Mouse (Mus musculus) lung, embryonic 15.5 days (tissue): Measurements from ENCODE around the gene Dennd4c. TPM values are rescaled to one million over a fixed set of nuclear protein-coding genes. Genes with fewer than 3 reads are reported as not detected.

ENCODE experiments used
- ATAC-seq: fragments of 200-750 bp; cut with Nextera tagmentation; 2 replicates; pipeline ENCODE4 v1.8.0; 2017; ENCODE audit warnings: moderate number of reproducible peaks, borderline replicate concordance; ENCODE audit not compliant: low FRiP score, low TSS enrichment; ENCODE audit errors: extremely low read depth
- H3K27ac ChIP-seq: fragments of 300-500 bp; sonication (generic); 2 replicates; pipeline ENCODE4 v1.5.1; 2015; ENCODE audit warnings: moderate library complexity, mild to moderate bottlenecking, inconsistent platforms
- H3K27me3 ChIP-seq: fragments of 300-500 bp; sonication (generic); 2 replicates; pipeline ENCODE4 v1.6.1; 2015; ENCODE audit warnings: inconsistent platforms
- H3K36me3 ChIP-seq: fragments of 300-500 bp; sonication (generic); 2 replicates; pipeline ENCODE4 v1.6.1; 2015; ENCODE audit warnings: inconsistent platforms
- H3K4me1 ChIP-seq: fragments of 300-500 bp; sonication (generic); 2 replicates; pipeline ENCODE4 v1.6.1; 2015; ENCODE audit warnings: inconsistent platforms
- H3K4me2 ChIP-seq: fragments of 300-500 bp; sonication (generic); 2 replicates; pipeline ENCODE4 v1.6.1; 2015; ENCODE audit warnings: inconsistent platforms, mild to moderate bottlenecking, moderate library complexity
- H3K4me3 ChIP-seq: fragments of 300-500 bp; sonication (generic); 2 replicates; pipeline ENCODE4 v1.5.1; 2015; ENCODE audit warnings: mild to moderate bottlenecking, inconsistent platforms
- H3K9ac ChIP-seq: fragments of 300-500 bp; sonication (generic); 2 replicates; pipeline ENCODE4 v1.6.1; 2015; ENCODE audit warnings: inconsistent platforms
- H3K9me3 ChIP-seq: fragments of 300-500 bp; sonication (generic); 2 replicates; pipeline ENCODE4 v1.6.1; 2016; ENCODE audit warnings: inconsistent platforms
- WGBS: fragments of 180-500 bp; shearing (Covaris S2); methylation state at CpG from one replicate; pipeline ENCODE4 v1.1.7; 2015; 5-methylcytosine and 5-hydroxymethylcytosine counted together
- polyA plus RNA-seq: library from polyadenylated mRNA; unstranded; fragments of >200 nt; fragmentation: Nextera tagmentation; extraction: Ambion mirVana; gene quantifications from 2 replicates; pipeline ENCODE4 v1.2.1, GENCODE M21; 2015

The Dennd4c gene
- polyA plus RNA-seq: 7.0 and 7.1 TPM in 2 replicates

- ATAC-seq: peak; percentile 98
- Histone ChIP-seq H3K27ac (peak within 1 kb of the TSS; percentile 92), H3K4me2 (peak within 1 kb of the TSS; percentile 83), H3K27me3 (no peaks in the 10 kb centered on the region), H3K9me3 (no peaks in the 10 kb centered on the region), H3K9ac (peak within 1 kb of the TSS; percentile 92), H3K36me3 (no peaks in the 10 kb centered on the region), H3K4me3 (peak within 1 kb of the TSS; percentile 87), H3K4me1 (peaks cover 17% of the 10 kb centered on the region)
- WGBS: under 1% methylated on average over 77 of the region's 95 CpGs
These were observed at the start of gene Dennd4c for GRCm38 (mm10) chr4:86748336-86749291. Gene Dennd4c (plus strand): TSS chr4:86748555.

GRCm38 (mm10) chr4:86699161-86699865 is 49.0 kb upstream of the Dennd4c start:
- H3K9ac ChIP-seq: no peak overlapping the region
- no peak overlapping the region for H3K27ac ChIP-seq
- no peaks in the 10 kb centered on the region for H3K27me3 ChIP-seq
- no peak overlapping the region for H3K4me2 ChIP-seq
- H3K4me3 ChIP-seq: no peak overlapping the region
- no peaks in the 10 kb centered on the region for H3K9me3 ChIP-seq
- ATAC-seq: no peak
- no peaks in the 10 kb centered on the region for H3K4me1 ChIP-seq
- H3K36me3 ChIP-seq: no peaks in the 10 kb centered on the region
- 69% methylated on average over 5 of the region's 5 CpGs for WGBS

DNA sequence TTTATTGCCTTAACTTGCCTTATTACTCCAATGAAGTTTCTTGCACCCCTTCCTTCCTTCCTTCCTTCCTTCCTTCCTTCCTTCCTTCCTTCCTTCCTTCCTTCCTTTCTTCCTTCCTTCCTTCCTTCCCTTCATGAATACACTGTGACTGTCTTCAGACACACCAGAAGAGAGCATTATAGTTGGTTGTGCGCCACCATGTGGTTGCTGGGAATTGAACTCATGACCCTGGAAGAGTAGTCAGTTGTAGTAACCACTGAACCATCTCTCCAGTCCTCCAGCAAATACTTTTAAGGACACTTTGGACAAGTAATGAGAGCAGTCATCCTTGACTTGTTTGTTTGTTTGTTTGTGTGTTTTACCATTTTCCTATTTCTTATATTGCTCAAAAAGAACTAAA is 39.6 kb upstream of the Dennd4c start:
- no peak overlapping the region for H3K27ac ChIP-seq
- no peak overlapping the region for H3K4me2 ChIP-seq
- no peaks in the 10 kb centered on the region for H3K27me3 ChIP-seq
- H3K4me1 ChIP-seq: no peaks in the 10 kb centered on the region; the same call in 1 of the 2 replicates
- ATAC-seq: no peak
- no peaks in the 10 kb centered on the region for H3K36me3 ChIP-seq
- H3K9ac ChIP-seq: no peak overlapping the region
- H3K9me3 ChIP-seq: no peaks in the 10 kb centered on the region
- H3K4me3 ChIP-seq: no peak overlapping the region
- 27% methylated on average over 1 of the region's 1 CpGs for WGBS

- Histone ChIP-seq H3K4me1 (no peaks in the 10 kb centered on the region; the same call in 1 of the 2 replicates), H3K4me3 (no peak overlapping the region), H3K36me3 (no peaks in the 10 kb centered on the region), H3K9me3 (no peaks in the 10 kb centered on the region), H3K27me3 (no peaks in the 10 kb centered on the region), H3K9ac (no peak overlapping the region), H3K4me2 (no peak overlapping the region), H3K27ac (no peak overlapping the region)
- WGBS: 68% methylated on average over 6 of the region's 6 CpGs
- no peak for ATAC-seq
These were observed 38.2 kb upstream of the Dennd4c start for GRCm38 (mm10) chr4:86710034-86710650.

GRCm38 (mm10) chr4:86710666-86711215 is 37.6 kb upstream of the Dennd4c start:
- Histone ChIP-seq H3K4me1 (no peaks in the 10 kb centered on the region; the same call in 1 of the 2 replicates), H3K9me3 (no peaks in the 10 kb centered on the region), H3K27ac (no peak overlapping the region), H3K9ac (no peak overlapping the region), H3K36me3 (no peaks in the 10 kb centered on the region), H3K4me3 (no peak overlapping the region), H3K27me3 (no peaks in the 10 kb centered on the region), H3K4me2 (no peak overlapping the region)
- 56% methylated on average over 4 of the region's 4 CpGs for WGBS
- ATAC-seq: no peak

DNA sequence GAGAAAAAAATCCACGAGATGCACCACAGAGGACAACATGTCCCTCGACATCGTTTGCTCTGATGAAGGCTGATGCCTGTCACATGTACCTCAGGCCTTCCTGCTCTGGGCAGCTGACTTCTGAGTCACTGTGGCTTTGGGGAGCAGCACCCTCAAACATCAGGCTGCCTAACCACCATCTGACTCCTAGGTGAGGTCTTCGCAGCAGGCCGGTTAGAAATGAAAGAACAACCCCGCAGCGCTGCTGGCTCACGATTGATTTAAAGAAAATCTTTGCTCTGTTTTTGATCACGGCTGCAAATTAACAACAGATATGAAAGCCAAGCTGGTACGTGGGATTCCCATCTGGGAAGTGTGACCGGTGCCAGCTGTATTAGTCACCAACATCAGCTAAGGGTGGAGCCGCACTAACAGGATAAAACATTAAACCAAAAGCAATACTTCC is 35.6 kb upstream of the Dennd4c start:
- H3K27me3 ChIP-seq: no peaks in the 10 kb centered on the region
- no peak for ATAC-seq
- no peaks in the 10 kb centered on the region for H3K9me3 ChIP-seq
- 70% methylated on average over 12 of the region's 12 CpGs for WGBS
- H3K4me2 ChIP-seq: no peak overlapping the region
- no peak overlapping the region for H3K9ac ChIP-seq
- no peak overlapping the region for H3K27ac ChIP-seq
- no peak overlapping the region for H3K4me3 ChIP-seq
- no peaks in the 10 kb centered on the region for H3K36me3 ChIP-seq
- peaks cover 10% of the 10 kb centered on the region for H3K4me1 ChIP-seq

DNA sequence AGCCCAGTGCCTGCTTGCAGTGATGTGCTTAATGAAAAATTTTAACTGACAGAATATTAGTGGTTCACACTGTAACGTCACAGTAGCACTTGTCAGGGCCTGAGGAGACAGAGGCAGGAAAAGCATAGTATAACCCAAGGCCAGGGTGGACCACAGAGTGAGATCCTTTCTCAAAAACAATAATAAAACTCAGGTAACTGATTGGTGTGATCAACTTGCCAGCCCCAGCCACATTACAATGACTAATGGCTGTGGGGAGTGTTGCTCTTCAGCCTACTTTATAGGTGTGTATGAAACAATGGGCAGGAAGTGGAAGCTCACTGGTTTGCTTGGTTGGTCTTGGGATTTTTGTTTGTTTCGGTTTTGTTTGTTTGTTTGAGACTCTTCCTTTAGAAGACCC is 34.8 kb upstream of the Dennd4c start:
- no peak overlapping the region for H3K4me2 ChIP-seq
- peaks cover 11% of the 10 kb centered on the region for H3K4me1 ChIP-seq
- no peaks in the 10 kb centered on the region for H3K27me3 ChIP-seq
- 57% methylated on average over 2 of the region's 2 CpGs for WGBS
- H3K9me3 ChIP-seq: no peaks in the 10 kb centered on the region
- no peak overlapping the region for H3K4me3 ChIP-seq
- H3K36me3 ChIP-seq: no peaks in the 10 kb centered on the region
- no peak overlapping the region for H3K27ac ChIP-seq
- H3K9ac ChIP-seq: no peak overlapping the region
- ATAC-seq: no peak

- no peak overlapping the region for H3K27ac ChIP-seq
- H3K27me3 ChIP-seq: no peaks in the 10 kb centered on the region
- H3K4me3 ChIP-seq: no peak overlapping the region
- no peaks in the 10 kb centered on the region for H3K36me3 ChIP-seq
- H3K9ac ChIP-seq: no peak overlapping the region
- no peak overlapping the region for H3K4me2 ChIP-seq
- no peak for ATAC-seq
- 81% methylated on average over 1 of the region's 1 CpGs for WGBS
- H3K9me3 ChIP-seq: no peaks in the 10 kb centered on the region
- H3K4me1 ChIP-seq: peaks cover 11% of the 10 kb centered on the region
These were observed 33.0 kb upstream of the Dennd4c start for GRCm38 (mm10) chr4:86715341-86715740.

GRCm38 (mm10) chr4:86717176-86717575 is 31.2 kb upstream of the Dennd4c start:
- no peak overlapping the region for H3K27ac ChIP-seq
- peaks cover 11% of the 10 kb centered on the region for H3K4me1 ChIP-seq
- H3K4me3 ChIP-seq: no peak overlapping the region
- ATAC-seq: peak; percentile 46; the same call in 1 of the 2 replicates
- no peak overlapping the region for H3K4me2 ChIP-seq
- H3K9me3 ChIP-seq: no peaks in the 10 kb centered on the region
- WGBS: 59% methylated on average over 1 of the region's 1 CpGs
- H3K27me3 ChIP-seq: no peaks in the 10 kb centered on the region
- no peaks in the 10 kb centered on the region for H3K36me3 ChIP-seq
- no peak overlapping the region for H3K9ac ChIP-seq

GRCm38 (mm10) chr4:86718878-86719577 is 29.3 kb upstream of the Dennd4c start:
- H3K9me3 ChIP-seq: no peaks in the 10 kb centered on the region
- no peak overlapping the region for H3K27ac ChIP-seq
- 69% methylated on average over 4 of the region's 4 CpGs for WGBS
- H3K4me1 ChIP-seq: peaks cover 11% of the 10 kb centered on the region; the same call in 1 of the 2 replicates
- no peak overlapping the region for H3K4me3 ChIP-seq
- H3K36me3 ChIP-seq: no peaks in the 10 kb centered on the region
- H3K9ac ChIP-seq: no peak overlapping the region
- ATAC-seq: no peak
- H3K27me3 ChIP-seq: no peaks in the 10 kb centered on the region
- no peak overlapping the region for H3K4me2 ChIP-seq

- no peaks in the 10 kb centered on the region for H3K36me3 ChIP-seq
- peaks cover 18% of the 10 kb centered on the region; the same call in 1 of the 2 replicates for H3K4me1 ChIP-seq
- no peak for ATAC-seq
- no peak overlapping the region for H3K9ac ChIP-seq
- no peak overlapping the region for H3K27ac ChIP-seq
- H3K4me3 ChIP-seq: no peak overlapping the region
- no peaks in the 10 kb centered on the region for H3K27me3 ChIP-seq
- 33% methylated on average over 8 of the region's 8 CpGs for WGBS
- no peaks in the 10 kb centered on the region for H3K9me3 ChIP-seq
- H3K4me2 ChIP-seq: no peak overlapping the region
These were observed 26.4 kb upstream of the Dennd4c start for GRCm38 (mm10) chr4:86721856-86722358.
